Mouse (Mus musculus) cerebellum, adult 18-20 months (tissue): ENCODE measurements at regions not wholly inside any gene's neighbourhood (a gene's known extent, or its start where the extent isn't known, plus 50 kb on each side); places are given as distances from the start of the nearest gene placed in this dataset.

ENCODE experiments used
- DNase-seq, 2 experiments: peaks; one replicate each; pipeline ENCODE4 v3.0.0; 2021

DNA sequence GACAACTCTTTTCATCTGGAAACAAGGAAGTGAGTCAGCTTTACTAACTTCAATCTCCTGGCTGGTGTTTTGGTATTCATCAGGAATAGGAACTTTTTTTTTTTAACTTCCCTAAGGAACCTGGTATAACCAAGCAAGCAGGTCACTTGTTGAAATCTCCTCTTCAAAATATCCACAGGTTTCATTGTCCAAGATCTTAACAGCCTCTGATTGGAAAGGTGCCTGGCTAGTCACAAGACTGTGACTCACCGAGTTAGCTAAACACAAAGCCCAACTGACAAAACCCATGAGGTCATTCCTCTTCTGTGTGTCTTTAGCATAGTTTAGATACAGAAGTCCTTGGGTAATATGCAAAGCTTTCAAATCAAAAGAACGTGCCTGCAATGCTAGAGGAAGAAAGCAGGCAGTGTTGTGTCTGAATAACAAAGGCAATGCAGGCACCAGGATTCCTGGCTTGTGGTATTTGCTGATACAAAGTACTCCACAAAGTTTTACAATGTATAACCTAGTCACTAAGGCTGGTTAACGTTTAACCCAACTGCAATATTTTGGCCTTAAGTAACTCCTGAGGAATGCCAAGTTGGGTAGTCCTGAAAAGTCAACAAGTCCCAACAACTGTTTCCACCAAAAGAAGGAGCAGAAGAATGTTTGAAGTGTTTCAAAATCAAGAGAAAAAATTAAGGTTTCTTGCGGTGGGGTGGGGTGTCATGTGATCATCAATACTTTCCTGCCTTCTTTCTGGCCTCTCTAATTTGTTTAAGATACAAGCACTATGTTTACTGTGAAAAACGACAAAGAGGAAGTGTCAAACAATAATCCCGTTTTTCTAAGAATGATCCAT is 57.5 kb upstream of the Klf6 start:
- no peak for DNase-seq

DNA sequence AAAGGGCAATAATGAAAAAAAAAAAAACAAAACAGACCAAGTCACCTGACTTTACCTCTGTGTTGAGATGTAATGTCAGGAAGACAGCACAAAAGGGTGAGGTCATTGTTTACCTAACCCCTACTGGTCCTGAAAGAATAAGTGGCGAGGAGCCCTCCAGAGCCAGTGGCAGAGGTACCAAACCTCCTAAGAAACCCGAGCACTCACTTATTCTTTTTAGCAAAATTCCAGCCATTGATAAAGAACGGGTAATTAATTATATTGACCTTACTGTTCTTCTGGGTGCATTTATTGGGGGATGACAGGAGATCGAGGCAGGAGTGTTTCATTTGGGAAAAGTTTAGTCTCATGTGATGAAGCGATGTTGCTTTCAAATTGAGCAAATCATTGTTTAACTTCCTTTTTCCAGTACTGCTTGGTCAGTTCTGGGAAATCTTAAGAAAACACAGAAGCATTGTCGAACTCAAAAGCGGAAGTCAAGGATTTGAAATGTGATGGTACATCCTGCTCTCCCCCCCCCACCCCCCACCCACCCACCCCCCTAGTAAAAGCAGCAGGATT is 56.8 kb upstream of the Klf6 start:
- DNase-seq: no peak

DNA sequence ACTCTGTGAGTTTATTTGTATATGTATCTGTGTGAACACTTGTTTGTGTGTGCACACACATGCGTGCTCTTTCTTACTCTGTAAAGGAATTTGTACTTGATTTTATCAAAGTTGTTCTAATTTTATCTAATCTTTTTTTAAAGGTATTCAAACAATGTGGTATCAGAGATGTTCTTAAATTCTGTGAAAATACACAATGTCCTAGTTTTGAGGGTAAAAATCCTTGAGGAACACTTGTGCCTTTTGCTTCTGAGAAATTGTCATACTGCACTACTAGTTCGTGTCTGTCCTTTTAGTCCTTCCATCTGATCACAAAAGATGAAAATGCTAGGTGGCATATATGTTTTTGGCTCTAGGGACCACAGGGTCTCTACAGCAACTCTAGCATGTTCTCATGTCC is 52.9 kb upstream of the Klf6 start:
- no peak for DNase-seq
